Mouse (Mus musculus) activated CD4-positive, CD25-positive, alpha-beta regulatory T cell, adult 9 weeks (primary cell): ENCODE data around the gene Gm7951. TPM values are rescaled to one million over a fixed set of nuclear protein-coding genes. Genes with fewer than 3 reads are reported as not detected.

ENCODE experiments used
- polyA plus RNA-seq: library from polyadenylated mRNA; unstranded; fragments of 100-300 nt; shearing (Covaris generic); gene quantifications from one replicate; pipeline ENCODE4 v1.2.1, GENCODE M21; 2017

Gene Gm7951
- polyA plus RNA-seq, result not detected

GRCm38 (mm10) chr14:42117269-42117668, at the start of gene Gm7951:
Gene Gm7951, minus strand, starts transcription at chr14:42117369.

GRCm38 (mm10) chr14:42162522-42162921, 45.4 kb upstream of the Gm7951 start, which contains the start of gene Gm17027:
Gene Gm17027, minus strand, starts transcription at chr14:42162622.

Other genes with a start within 250 kb of the Gm7951 start
- gene Gm7980, start 210.1 kb downstream of the Gm7951 start, polyA plus RNA-seq, result not detected
- gene 1700049E17Rik1, start 192.4 kb downstream of the Gm7951 start, polyA plus RNA-seq, result not detected
- not detected for gene 1700024B05Rik, start 173.4 kb downstream of the Gm7951 start, polyA plus RNA-seq
- gene Gm6401, start 149.4 kb downstream of the Gm7951 start, polyA plus RNA-seq, result not detected
- not detected for gene Gm3543, start 134.0 kb downstream of the Gm7951 start, polyA plus RNA-seq
- gene Gm17027, start 45.3 kb upstream of the Gm7951 start, polyA plus RNA-seq, result not detected
- not detected for gene Gm3573, start 73.4 kb upstream of the Gm7951 start, polyA plus RNA-seq
- not detected for gene Gm17026, start 142.7 kb upstream of the Gm7951 start, polyA plus RNA-seq
- gene Gm9611, start 180.0 kb upstream of the Gm7951 start, polyA plus RNA-seq, result not detected
- not detected for gene Gm7995, start 192.8 kb upstream of the Gm7951 start, polyA plus RNA-seq